Mouse (Mus musculus) heart, postnatal 25 days (tissue): ENCODE results near the gene Ybx3. TPM values are rescaled to one million over a fixed set of nuclear protein-coding genes. Genes with fewer than 3 reads are reported as not detected.

Experiments
- DNase-seq: peaks from one replicate; pipeline ENCODE4 v3.0.0; 2022; ENCODE audit warnings: low spot score
- intact Hi-C: fragments of 180-260 bp; cut with DNase I; formaldehyde crosslinking; loops from one replicate; pipeline ENCODE4 v1.15.1; 2025
- total RNA-seq, 2 experiments: library from RNA; stranded (reverse); gene quantifications; 2 replicates each; pipeline ENCODE4 v1.2.3; 2021

Gene Ybx3
- 100 to 1,000 TPM; 239 to 249 TPM for total RNA-seq

GRCm38 (mm10) chr6:131388040-131389021 is at the start of gene Ybx3:
Gene Ybx3 (minus strand): TSS chr6:131388476.
- DNase-seq: peak; percentile 83
- intact Hi-C loops: loop anchor here (5.0 kb wide), 1 partner anchor 96 kb away; the partner anchor contains the start of gene Magohb

GRCm38 (mm10) chr6:131436626-131437025 is 48.4 kb upstream of the Ybx3 start:
- no peak for DNase-seq
- intact Hi-C loops: no loop called here

GRCm38 (mm10) chr6:131434088-131434487 is 45.8 kb upstream of the Ybx3 start:
- no peak for DNase-seq
- intact Hi-C loops: no loop called here

GRCm38 (mm10) chr6:131433153-131434048 is 45.1 kb upstream of the Ybx3 start:
- no peak for DNase-seq
- intact Hi-C loops: no loop called here

- intact Hi-C loops: no loop called here
- DNase-seq: no peak
These were observed 33.3 kb upstream of the Ybx3 start for GRCm38 (mm10) chr6:131421572-131421971.

GRCm38 (mm10) chr6:131419614-131420013 is 31.3 kb upstream of the Ybx3 start:
- intact Hi-C loops: loop anchor here (1.0 kb wide), 1 partner anchor 52 kb away; no protein-coding TSS in a partner anchor
- DNase-seq: no peak

- intact Hi-C loops: loop anchor here (1.0 kb wide), 1 partner anchor 51 kb away; no protein-coding TSS in a partner anchor
- peak; percentile 8 for DNase-seq
These were observed 30.5 kb upstream of the Ybx3 start for GRCm38 (mm10) chr6:131418770-131419169.

- no peak for DNase-seq
- intact Hi-C loops: no loop called here
These were observed 23.0 kb upstream of the Ybx3 start for GRCm38 (mm10) chr6:131411116-131411843.

- DNase-seq: no peak
- intact Hi-C loops: no loop called here
These were observed 18.7 kb upstream of the Ybx3 start for GRCm38 (mm10) chr6:131406957-131407356.

GRCm38 (mm10) chr6:131405896-131406295 is 17.6 kb upstream of the Ybx3 start:
- DNase-seq: no peak
- intact Hi-C loops: no loop called here

GRCm38 (mm10) chr6:131405174-131405573 is 16.9 kb upstream of the Ybx3 start:
- intact Hi-C loops: no loop called here
- no peak for DNase-seq

- intact Hi-C loops: no loop called here
These were observed 16.0 kb upstream of the Ybx3 start for GRCm38 (mm10) chr6:131404260-131404659.

GRCm38 (mm10) chr6:131403036-131403435 is 14.8 kb upstream of the Ybx3 start:
- intact Hi-C loops: no loop called here
- DNase-seq: no peak

More at GRCm38 (mm10) chr6:131404260-131404659, 16.0 kb upstream of the Ybx3 start:
- no peak for DNase-seq

- no peak for DNase-seq
- intact Hi-C loops: no loop called here
These were observed 14.3 kb upstream of the Ybx3 start for GRCm38 (mm10) chr6:131402606-131403005.

- no peak for DNase-seq
- intact Hi-C loops: no loop called here
These were observed 13.0 kb upstream of the Ybx3 start for GRCm38 (mm10) chr6:131401259-131401658.

GRCm38 (mm10) chr6:131396650-131397049 is 8.4 kb upstream of the Ybx3 start:
- DNase-seq: no peak
- intact Hi-C loops: no loop called here

GRCm38 (mm10) chr6:131393873-131394660 is 5.8 kb upstream of the Ybx3 start:
- intact Hi-C loops: no loop called here

GRCm38 (mm10) chr6:131387221-131388039 is 846 bp downstream of the Ybx3 start:
- peak; percentile 36 for DNase-seq
- intact Hi-C loops: loop anchor here (5.0 kb wide), 1 partner anchor 95 kb away; the partner anchor contains the start of gene Magohb

More at GRCm38 (mm10) chr6:131393873-131394660, 5.8 kb upstream of the Ybx3 start:
- no peak for DNase-seq
